Mouse (Mus musculus): ENCODE measurements around the gene Gm21988.

Gene Gm21988

GRCm38 (mm10) chr11:70236717-70237116, 2.9 kb downstream of the Gm21988 start:
- no peak for DNase-seq (ENCODE audit: low spot score)

DNA sequence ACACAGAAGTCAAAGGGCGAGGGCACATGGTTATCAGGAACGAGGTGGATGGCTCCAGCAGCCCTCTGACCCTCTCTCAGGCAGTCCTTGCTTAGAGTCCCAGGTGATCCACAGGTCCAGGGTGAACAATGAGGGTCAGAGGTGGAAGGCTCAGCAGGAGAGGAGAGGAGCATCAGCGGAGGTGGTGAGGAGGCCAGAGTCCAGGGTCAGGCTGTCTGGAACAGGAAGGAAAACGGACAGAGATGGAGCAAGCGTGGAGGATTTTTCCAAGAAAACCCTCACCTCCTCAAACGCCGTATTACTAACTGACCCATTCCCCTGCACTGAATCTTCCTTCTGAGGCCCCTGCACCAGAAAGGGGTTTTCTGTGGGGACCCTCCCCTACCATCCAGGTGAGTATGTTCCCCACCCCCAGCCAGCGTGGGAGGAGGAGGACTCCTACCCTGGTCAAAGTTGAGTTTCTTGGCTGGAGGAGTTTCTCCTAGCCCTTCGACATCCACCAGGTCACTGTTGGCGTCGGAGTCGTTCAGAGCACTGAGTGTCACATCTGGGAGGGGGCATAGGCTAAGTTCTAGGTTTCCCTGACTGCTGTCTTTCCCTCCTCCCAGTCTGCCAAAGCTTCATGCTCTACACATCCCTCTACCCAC, 4.3 kb downstream of the Gm21988 start:
- DNase-seq (ENCODE audit: low spot score) = no peak

- DNase-seq (ENCODE audit: low spot score) = no peak
These were observed 5.1 kb downstream of the Gm21988 start for GRCm38 (mm10) chr11:70234497-70234896.

GRCm38 (mm10) chr11:70234037-70234436, 5.6 kb downstream of the Gm21988 start:
- no peak for DNase-seq (ENCODE audit: low spot score)

DNA sequence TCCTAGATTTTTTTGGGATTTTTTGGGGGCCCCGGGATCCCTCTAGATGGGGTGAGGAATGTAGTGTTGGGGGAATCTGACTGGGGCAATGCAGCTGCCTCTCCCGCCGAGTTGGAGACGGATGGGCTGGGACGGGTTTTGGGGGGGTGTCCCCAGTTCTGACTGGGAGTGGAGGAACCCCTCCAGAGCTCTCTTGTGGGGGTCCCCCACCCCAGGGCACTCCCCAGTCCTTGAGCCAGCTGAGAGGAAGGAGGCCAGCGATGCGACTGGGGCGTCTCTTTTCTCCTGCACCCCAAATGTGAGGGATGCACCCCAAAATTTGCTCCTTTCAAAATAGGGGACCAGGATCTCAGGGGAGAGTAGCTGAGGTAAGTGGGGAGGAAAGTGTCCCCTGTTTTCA, 6.6 kb downstream of the Gm21988 start:
- DNase-seq (ENCODE audit: low spot score) = no peak

DNA sequence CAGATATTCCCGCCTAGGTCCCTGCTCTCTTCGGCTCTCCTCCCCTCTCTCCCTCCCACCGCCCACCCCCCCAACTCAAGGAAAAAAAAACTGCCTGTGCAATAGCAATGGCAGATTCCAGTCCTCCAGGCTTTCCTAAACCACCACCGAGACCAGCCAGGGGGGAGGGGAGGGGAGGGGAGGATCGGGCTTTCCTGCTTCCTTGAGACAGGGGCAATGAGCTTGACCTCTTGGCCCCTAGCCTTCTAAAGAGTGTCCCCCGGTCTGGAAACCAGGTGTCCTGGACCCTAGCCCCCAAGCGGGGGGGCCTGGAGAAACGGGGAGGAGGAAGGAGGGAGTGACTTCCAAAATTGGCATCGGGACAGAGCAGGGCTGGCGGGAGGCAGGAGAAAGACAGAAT, 7.1 kb downstream of the Gm21988 start:
- DNase-seq (ENCODE audit: low spot score) = no peak

GRCm38 (mm10) chr11:70230239-70230727, 9.3 kb downstream of the Gm21988 start:
- DNase-seq (ENCODE audit: low spot score) = peak; percentile 83

DNA sequence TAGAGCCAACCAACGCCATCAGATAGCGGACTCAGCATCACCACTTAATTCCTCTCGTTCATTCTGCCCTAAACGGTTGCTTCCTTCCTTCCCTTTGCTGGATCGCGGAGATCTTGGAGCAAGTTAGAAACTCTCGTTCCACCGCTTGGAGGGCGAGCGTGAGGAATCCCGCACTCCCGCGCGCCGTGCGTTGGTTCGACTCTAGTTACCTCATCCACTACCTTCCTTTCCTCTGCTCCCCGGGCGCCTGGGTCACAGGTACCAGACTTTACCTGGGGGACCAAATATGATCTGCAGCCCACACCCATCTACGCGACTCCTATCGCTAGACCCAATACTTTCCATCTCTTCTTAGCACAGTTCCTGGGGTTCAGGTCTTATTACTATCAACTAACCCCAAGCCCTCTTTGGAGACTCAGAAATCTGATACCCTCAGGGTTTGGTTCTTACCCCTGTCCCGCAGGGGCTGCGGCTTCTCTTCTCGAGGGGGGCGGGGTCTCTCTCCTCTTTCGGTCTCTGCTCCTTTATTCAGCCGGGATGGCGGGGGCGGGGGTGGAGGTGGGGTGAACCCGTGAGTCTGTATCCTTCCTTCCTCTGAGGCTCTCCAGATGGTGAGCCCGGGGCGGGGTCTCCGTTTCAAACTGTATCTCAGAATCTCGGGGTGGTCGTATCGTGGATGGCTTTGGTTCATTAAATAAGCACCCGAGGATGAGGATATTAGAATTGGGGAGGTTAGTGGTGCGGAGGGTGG, 10.2 kb downstream of the Gm21988 start, which contains the start of gene Bcl6b:
Bcl6b (minus strand) TSS at position 539 of the 751 bp plus-strand sequence.
- no peak for DNase-seq (ENCODE audit: low spot score)

DNA sequence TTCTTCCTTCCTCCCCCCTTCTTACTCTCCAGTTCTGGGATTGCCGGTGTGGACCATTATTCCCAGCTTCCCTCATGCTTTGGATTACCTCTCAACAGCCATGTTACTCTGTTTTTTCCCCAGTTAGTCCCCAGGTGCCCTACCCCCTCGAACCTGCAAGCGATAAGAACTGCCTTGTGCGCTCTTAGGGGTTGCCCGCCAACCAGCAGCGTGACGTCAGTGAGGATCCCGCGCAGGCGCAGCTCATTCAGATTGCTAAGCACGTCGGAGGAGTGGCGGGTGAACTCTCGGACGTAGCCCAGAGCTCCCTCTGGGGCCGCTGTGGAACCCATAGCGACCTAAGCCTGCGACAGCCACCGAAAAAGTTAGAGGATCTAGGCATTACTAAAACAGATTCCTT, 10.8 kb downstream of the Gm21988 start:
- peak; percentile 90 for DNase-seq (ENCODE audit: low spot score)

DNA sequence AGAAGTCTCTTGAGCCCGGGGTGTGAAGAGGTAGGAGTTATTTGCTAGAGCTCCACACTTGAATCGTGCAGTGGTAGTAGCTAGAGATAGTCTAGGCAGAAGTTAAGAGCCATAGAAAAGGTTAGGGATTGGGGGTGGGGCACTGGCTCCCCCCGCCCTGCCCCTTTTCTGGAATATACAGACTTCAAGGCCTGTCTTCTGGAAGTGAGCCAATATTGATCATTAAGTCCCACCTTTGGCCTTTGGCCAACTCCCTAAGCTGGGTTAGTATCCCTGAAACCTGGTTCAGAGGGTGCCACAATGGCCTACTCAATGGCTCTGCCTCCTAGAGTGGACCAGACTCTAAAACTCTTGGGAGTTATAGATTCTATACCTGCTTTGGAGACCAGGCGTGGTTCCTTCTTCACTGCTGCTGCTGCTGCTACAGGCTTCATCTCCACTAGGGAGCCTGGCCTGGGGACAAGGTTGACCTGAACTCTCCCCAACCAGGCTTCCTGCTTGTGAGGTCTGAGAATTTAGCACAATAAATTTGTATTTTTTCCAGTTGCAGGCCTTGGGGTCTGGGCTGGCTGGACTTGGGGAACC, 11.9 kb downstream of the Gm21988 start:
- no peak for DNase-seq (ENCODE audit: low spot score)

GRCm38 (mm10) chr11:70227126-70227525, 12.5 kb downstream of the Gm21988 start:
- DNase-seq (ENCODE audit: low spot score) = no peak

DNA sequence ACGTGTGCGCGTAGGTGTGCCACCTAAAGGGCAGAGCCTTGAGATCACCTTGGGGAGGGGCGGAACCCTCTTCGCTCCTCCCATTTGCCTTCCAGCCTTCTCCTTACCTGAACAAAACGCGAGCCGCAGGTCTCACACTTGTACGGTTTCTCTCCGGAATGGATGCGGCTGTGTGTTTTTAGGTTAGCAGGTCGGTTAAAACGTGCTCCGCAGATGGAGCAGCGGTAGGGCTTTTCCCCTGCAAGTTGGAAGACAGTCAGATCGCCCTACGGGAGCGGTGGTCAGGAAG, 13.1 kb downstream of the Gm21988 start:
- DNase-seq (ENCODE audit: low spot score) = no peak

GRCm38 (mm10) chr11:70225798-70226601, 13.6 kb downstream of the Gm21988 start:
- DNase-seq (ENCODE audit: low spot score) = no peak

DNA sequence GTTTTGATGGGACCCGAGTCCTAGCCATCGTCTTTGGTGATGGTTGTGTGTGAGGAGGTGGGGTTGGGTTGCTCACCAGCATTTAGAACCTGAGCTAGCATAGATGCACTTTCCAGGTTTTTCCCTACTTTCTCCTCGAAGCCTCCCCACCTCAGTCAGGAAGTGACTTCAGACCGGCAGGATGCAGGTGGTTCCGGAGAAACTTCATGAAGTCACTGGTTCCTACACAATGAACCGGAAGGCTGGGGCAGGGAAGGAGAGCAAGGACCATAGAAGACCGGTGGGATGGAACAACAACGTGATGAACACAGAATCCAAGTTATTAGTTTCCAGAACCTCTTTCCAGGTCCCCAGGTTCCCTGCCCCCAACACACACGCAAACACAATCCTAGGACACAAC, 15.9 kb downstream of the Gm21988 start:
- DNase-seq (ENCODE audit: low spot score) = no peak

DNA sequence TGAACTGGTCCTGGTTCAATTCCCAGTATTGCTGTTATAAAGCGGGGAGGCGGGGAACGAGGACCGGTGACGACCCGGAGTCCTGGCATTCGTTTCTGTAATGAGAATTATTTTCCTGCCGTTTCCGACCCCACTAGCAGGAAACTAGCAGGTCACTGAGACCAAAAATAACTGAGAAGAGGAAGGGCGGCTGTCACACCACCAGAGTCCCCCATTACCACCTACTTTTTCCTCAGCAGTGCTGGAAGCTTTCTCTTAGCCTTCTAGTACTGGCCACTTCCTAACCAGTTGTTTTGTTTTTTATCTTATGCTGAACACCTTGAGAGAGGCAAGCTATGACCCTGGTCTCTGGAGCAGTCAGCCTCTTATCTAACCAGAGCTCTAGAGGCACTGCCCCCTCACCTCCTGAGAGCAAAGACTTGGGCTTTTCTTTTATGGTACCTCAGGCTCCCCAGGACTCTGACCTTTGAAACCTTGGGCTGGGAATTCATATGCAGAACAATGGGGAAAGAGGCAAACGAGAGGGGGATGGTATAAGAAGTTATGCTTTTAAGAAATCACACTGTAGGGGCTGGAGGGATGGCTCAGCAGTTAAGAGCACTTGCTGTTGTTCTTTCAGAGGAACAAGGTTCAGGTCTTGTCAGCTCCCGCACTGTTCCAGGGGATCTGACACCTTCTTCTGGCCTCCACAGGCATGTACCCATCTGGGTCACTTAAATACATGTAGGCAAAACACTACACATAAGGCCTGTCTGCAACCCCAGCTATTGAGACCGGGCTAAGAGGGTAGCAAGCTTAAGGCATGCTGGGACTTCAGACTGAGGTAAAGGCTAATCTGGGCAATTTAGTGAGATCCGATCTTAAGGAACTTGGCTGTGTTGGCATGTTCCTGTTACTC, 17.8 kb downstream of the Gm21988 start:
- peak; percentile 76 for DNase-seq (ENCODE audit: low spot score)

- peak; percentile 95 for DNase-seq (ENCODE audit: low spot score)
These were observed 18.7 kb downstream of the Gm21988 start, which contains the start of gene Slc16a13 for GRCm38 (mm10) chr11:70220731-70221602. Gene Slc16a13, minus strand, starts transcription at chr11:70221064.

GRCm38 (mm10) chr11:70220323-70220722, 19.3 kb downstream of the Gm21988 start:
- DNase-seq (ENCODE audit: low spot score) = no peak

DNA sequence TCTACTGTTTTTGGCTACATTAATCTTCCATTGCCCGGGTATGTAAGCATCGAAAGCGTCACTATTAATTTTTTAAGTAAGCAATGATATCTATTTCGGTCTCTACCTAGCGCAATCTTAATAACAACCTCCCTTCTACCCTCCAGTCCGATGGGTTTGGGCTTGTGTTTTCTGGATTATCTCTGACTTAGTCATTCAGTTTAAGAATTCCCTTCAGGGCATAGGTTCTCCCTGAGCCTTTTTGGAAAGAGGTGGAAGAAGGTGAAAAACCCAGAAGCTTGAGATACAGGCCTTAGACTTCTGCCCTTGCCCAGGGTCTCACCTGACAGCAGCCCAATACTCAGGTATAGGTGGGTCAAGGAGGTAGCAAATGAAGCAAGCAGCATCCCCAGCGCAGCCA, 19.8 kb downstream of the Gm21988 start:
- no peak for DNase-seq (ENCODE audit: low spot score)

DNA sequence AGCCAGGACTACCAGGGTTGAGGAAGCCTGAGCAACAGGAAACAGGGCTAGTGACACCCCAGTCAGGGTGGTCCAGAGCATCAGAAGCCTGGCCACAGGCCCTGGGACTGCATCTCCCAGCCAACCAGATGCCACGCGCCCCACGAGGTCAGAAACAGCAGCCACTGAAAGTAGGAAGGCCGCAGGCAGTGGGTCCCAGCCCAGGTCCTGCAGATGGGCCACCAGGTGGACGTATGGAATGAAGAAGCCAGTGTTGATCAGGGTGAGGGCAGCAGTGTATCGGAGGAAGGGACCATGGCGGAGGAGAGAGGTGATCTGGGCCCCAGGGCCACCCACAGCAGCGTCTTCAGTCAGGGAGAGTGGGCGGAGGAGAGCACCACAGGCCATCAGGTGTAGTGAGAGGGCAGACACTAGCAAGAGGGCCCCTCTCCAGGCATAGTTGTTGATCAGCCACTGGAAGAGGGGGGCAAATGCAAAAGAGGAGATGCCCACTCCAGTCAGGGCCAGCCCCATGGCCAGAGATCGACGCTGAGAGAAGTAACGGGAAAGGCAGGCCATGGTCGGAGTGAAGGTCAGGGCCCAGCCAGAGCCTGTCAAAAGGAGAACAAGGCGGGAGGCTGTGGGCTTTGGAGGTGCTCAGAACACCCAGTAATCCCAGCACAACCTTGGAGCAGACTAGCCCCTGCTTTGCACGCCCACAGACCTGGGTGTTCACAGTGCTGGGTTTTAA, 20.7 kb downstream of the Gm21988 start:
- DNase-seq (ENCODE audit: low spot score) = no peak

GRCm38 (mm10) chr11:70218039-70218438, 21.6 kb downstream of the Gm21988 start:
- no peak for DNase-seq (ENCODE audit: low spot score)
